Mouse (Mus musculus) bone marrow, adult 2 months (tissue): ENCODE results near the gene Pcgf6. TPM values are rescaled to one million over a fixed set of nuclear protein-coding genes. Genes with fewer than 3 reads are reported as not detected.

Experiments used
- H3K27ac ChIP-seq: fragments of 200-500 bp; 2 replicates; pipeline ENCODE4 v1.5.1; 2012; ENCODE audit warnings: low read depth, mild to moderate bottlenecking, control low read depth, inconsistent platforms, low read length; ENCODE audit not compliant: control insufficient read depth, poor library complexity, insufficient read depth
- H3K4me1 ChIP-seq: fragments of 200-500 bp; 2 replicates; pipeline ENCODE4 v1.6.1; 2011; ENCODE audit warnings: low read length; ENCODE audit not compliant: control insufficient read depth, insufficient read depth
- H3K4me3 ChIP-seq: fragments of 200-500 bp; replicated peaks from 2 replicates; pipeline ENCODE3; 2011; ENCODE audit warnings: mild to moderate bottlenecking, low read depth, low read length, control low read depth; ENCODE audit not compliant: control insufficient read depth
- CTCF ChIP-seq: fragments of 200-500 bp; IDR thresholded peaks from 2 replicates; pipeline ENCODE4 v1.5.1; 2011; ENCODE audit warnings: low read length, control low read depth; ENCODE audit not compliant: control insufficient read depth, insufficient read depth
- POLR2A ChIP-seq: fragments of 200-500 bp; IDR thresholded peaks from 2 replicates; pipeline ENCODE4 v1.6.1; 2011; ENCODE audit warnings: low read depth, mild to moderate bottlenecking, control low read depth, low read length, borderline replicate concordance; ENCODE audit not compliant: control insufficient read depth
- WGBS: fragments of 180-500 bp; shearing (Covaris S2); methylation state at CpG from one replicate; pipeline ENCODE4 v1.1.7; 2018; 5-methylcytosine and 5-hydroxymethylcytosine counted together
- polyA plus RNA-seq: library from polyadenylated mRNA; stranded (reverse); fragments of >200 nt; gene quantifications from 2 replicates; pipeline ENCODE4 v1.2.4, GENCODE M21; 2011; ENCODE audit warnings: low replicate concordance; ENCODE audit not compliant: missing spikeins, insufficient read depth, insufficient read length

The Pcgf6 gene
- polyA plus RNA-seq, 1 experiment, result 5.0 TPM

DNA sequence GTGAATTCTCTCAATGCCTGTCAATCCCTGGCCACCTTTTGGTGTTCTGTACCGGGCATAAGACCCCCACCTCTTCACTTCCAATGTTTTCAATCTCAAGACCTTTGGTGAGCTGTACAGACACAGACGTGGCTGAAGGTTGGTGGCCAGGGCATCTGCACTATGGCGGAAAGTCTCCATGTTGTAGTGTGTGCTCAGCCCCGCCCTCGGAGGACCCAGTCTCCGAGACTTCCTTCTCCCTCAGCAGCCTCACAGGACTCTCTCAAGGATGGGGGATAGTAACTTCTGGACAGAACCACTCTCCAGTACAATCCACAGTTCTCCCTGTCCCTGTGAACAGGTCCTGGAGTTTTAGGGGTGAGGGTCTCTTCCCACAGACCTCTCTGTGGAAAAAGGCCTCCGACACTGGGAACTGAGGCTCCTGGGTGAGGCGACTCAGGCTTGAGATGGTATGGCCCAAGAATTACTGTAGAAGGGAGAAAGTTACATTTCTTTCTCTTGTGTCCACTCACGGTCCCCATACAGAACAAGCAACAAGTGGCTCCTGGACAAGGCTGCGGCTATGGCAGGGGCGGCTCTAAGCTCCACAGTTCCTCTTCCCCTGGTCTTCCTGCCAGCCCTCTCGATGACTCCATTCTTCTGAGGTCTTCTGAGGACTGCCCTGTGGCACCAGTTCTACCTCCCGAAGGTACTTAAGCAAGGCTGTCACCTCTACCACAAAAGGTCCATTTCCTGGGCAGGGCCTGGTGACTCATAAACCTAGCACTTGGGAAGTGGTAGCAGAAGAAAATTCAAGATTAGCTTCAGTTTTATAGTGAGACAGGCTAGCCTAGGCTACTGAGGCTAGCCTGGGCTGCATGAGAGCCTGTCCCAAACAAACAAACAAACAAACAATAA is 65.7 kb downstream of the Pcgf6 start:
- WGBS, result 34% methylated on average over 13 of the region's 13 CpGs
- H3K4me3 ChIP-seq, result peak overlapping the region; percentile 38

DNA sequence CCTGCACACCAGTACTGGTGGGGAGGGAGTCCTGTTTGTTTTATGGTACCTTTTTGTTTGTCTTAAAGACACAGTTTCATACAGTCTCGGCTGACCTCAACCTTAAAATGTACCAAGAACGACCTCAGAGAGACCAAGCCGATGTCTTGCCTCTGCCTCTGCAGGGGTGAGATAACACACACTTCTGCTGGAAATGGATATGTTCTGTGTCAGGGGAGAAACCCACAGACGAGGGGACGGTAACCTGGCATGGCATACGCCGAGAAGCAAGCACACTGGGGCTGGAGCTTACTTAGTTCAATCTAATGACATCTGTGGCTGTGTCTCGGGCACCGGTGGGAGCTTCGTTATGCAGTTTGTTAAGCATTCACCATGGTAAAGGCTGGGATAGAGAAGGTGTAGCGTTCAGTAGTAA is 66.7 kb downstream of the Pcgf6 start:
- 15% methylated on average over 11 of the region's 11 CpGs for WGBS
- TF ChIP-seq CTCF, result no peak
- TF ChIP-seq POLR2A, result no peak
- Histone ChIP-seq H3K4me1 (peaks cover 14% of the 10 kb centered on the region), H3K4me3 (peak overlapping the region; percentile 49), H3K27ac (peak overlapping the region; percentile 89)

More for the DNA sequence above, 65.7 kb downstream of the Pcgf6 start:
- TF ChIP-seq CTCF, result no peak
- TF ChIP-seq POLR2A, result no peak
- Histone ChIP-seq H3K4me1 (peaks cover 10% of the 10 kb centered on the region), H3K27ac (peak overlapping the region; percentile 95)

Other genes with a start within 250 kb of the Pcgf6 start
- not detected in 2 replicates for gene Ina, start 36.2 kb downstream of the Pcgf6 start, polyA plus RNA-seq
- gene Nt5c2, start 35.8 kb downstream of the Pcgf6 start, polyA plus RNA-seq, result 21.9 and 39.2 TPM in 2 replicates
- 6.9 and 8.2 TPM in 2 replicates for gene Taf5, start 16.8 kb upstream of the Pcgf6 start, polyA plus RNA-seq
- gene Usmg5, start 39.7 kb upstream of the Pcgf6 start, polyA plus RNA-seq, result 225 and 341 TPM in 2 replicates
- 13.1 and 17.6 TPM in 2 replicates for gene Pdcd11, start 39.9 kb upstream of the Pcgf6 start, polyA plus RNA-seq
- gene Calhm2, start 87.4 kb upstream of the Pcgf6 start, polyA plus RNA-seq, result 5.1 and 8.4 TPM in 2 replicates
- not detected in 2 replicates for gene Calhm1, start 93.3 kb upstream of the Pcgf6 start, polyA plus RNA-seq
- not detected in 2 replicates for gene Calhm3, start 106.9 kb upstream of the Pcgf6 start, polyA plus RNA-seq
- gene Neurl1a, start 127.9 kb upstream of the Pcgf6 start, polyA plus RNA-seq, result 2.9 and 4.6 TPM in 2 replicates